Mouse (Mus musculus): ENCODE results near the gene Scfd1.

The Scfd1 gene

DNA sequence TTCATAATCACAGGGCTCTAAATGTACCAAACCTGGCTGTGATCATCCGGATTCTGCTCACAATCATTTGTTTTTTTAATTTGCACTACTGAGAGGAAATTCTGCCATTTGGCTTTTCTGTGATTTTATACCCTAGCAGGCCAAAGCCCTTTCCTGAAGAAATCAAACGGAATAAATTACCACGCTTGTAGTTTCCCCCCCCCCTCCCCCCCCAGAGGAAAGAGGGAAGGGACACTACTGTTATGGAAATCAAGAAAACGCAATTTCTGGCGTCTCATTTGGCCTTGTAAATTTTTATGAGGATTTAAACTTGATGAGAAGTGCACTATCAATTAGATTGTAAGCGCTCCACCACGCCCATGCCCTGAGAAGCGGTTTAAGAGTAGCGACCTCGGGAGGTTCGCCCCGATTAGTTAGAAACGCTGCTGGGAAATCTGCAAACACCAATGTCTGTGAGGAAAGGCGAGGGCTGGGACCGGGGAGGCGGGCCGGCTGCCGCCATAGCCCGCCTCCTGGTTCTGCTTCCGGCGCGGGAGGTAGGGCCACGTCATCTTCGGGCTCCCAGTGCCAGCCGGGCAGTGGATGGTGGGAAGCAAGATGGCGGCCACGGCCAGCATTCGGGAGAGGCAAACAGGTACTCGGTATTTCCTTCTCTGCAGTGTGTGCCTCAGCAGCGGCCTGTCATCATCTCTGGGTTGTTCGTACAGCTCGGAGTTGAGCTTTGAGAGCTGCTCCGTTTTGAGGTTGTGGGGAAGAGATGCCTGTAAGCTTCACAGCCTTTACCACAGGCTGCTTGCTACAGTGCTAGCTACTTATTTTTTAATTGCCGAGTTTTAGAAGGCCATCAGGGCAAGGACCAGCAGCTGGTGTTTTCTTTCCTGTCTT, at the start of gene Scfd1:
Gene Scfd1, plus strand, starts transcription at position 508 of the 885 bp plus-strand sequence.
- peak; percentile 94 to 95 for DNase-seq

DNA sequence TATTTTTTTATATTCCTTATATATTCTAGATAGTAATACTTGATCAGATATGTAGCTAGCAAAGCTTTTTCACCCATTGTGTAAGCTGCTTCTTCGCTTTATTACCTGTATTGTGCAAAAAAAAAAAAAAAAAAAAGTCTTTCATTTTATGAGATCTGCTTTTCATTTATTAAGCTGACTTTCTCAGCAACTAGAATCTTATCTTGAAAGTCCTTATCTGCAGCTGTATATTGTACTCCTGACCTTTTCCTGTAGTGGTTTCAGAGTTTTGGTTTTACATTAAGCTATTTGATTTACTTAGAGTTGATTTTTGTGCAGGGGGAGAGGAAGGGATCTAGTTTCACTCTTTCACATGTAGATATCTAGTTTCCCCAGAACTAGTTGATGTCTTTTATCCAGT, 40.3 kb upstream of the Scfd1 start:
- DNase-seq = no peak

DNA sequence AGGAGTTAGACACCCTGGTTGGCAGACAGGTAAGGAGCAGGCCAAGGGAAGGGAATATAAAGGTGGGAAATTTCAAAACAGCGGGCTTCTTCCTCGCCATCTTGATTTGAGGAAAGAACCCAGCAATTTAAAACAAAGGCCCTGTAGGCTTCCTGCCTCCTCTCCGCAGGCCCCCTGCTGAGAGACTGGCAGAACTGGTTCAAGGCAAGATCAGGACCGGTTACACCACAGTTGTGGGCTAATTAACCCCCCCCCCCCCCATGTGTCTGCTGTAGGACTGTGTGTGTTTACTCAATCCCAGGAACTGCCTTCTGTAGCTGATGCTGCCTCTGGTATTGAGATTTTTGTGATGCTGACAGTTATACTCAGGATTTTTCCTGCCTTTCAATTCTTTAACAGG, 31.2 kb upstream of the Scfd1 start:
- peak; percentile 10 to 40 for DNase-seq

DNA sequence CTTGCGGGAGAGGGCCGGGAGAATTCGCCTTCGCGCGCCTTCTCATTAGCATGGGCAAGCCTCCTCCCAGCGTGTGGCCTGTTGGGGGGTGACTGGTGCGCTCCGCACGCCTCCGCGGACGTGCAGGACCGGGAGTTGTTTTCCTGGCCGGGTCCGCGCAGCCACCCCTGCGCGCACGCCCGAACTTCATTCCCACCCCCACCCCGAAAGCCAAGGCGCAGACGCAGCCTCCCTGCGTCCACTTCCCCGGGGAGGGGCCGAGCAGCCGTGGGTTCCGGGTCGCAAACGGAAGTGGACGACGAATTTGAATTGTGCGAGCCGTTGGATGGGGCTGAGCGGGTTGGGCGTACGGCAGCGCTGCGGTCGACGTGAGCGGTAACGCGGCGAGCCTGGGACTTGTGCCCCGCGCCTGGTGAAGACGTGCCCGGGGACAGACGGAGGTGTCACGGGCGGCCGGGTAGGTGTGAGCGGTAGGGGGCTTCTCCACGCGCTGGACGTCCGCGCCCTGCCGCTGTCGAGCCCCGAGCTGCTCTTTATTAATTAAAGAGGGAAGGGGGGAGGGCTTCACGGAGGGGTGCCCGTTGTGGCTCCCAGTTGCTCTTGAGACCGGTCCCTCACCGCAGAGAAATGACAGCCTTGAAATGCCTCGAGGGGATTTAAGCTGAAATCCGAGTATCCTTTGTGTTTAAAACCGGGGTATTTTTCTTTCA, 29.2 kb upstream of the Scfd1 start, which contains the start of gene G2e3:
Gene G2e3, plus strand, starts transcription at position 74 of the 710 bp plus-strand sequence.
- peak; percentile 91 to 93 for DNase-seq

DNA sequence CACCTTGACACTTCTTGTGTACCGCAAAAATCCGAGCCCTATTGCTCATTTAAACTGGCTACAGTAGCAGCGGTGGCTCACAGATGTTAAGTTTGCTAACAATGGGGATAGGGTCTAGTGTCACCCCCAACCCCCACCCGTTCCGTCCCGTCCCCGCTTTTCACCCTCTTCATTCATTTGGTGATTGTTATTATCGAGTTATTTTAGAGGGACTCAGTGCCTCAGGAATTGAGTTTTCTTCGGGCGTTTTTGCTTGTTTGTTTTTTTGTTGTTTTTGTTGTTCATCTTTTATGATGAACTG, 28.7 kb upstream of the Scfd1 start:
- no peak for DNase-seq

DNA sequence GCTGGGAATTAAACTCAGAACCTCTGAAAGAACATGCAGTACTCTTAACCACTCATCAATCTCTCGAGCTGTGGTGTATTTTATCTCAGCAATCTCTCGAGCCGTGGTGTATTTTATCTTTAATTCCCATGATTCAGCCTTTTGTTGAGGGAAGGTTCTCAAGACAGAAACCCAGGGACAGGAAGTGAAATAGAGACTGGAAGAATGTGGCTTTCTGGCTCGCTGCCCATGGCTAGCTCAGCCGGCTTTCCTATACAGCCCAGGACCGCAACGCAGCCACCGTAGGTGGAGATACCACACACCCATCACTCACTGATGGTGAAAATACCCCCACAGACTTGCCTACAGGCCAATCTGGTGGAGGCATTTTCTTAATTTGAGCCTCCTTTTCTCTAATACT, 22.0 kb upstream of the Scfd1 start:
- no peak for DNase-seq

DNA sequence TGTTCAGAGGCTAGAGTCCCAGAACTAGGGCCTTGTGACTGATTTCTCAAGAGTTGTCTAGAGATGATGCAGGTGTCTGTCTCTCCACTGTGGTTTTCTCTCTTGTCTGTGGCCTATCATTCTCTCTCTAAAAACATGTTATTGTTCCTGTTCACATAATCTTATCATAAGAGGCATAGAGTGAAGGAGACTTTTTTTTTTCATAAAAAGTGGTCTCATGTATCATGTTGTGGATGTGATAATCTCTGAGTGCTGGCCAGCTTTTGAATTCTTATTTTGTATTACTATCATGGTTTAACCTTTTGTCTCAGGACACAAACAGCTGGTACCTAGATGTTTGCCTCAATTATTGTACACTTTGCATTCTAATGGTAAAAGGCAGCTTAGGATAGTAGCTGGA, 16.0 kb upstream of the Scfd1 start:
- no peak for DNase-seq

DNA sequence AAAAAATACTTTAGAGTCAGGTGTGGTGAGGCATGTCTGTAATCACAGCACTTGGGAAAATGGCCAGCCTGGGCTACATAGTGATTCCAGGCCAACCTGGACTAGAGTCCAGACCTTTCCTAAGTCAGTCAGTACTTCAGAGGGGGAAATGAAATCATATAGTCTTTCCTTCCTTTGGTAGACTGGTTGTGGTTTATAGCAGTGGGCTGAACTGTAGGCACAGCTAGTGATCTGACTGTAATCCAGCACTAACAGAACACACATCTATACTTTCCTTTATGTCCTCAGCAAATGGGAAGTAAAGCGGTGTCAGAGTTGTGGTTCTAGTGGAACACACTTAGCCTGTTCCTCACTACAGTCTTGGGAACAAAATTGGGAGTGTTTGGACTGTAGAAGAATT, 14.4 kb upstream of the Scfd1 start:
- no peak for DNase-seq

DNA sequence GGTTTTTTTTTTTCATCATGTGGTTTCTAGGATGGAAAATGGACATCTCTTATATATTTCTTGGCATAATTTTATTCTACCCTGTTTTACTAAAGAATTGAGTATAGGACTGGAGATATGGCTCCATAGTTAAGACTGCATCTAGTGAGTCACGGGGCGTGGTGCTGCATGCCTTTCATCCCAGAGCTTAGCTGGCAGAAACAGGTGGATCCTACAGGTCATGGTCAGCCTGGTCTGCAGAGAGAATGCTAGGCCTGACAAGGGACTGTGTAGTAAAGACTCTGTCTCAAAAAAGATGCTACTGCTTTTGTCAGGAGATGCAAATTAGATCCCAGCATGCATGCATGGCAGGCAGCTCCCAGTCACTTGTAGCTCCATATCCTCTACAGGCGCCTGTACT, 8.8 kb upstream of the Scfd1 start:
- no peak for DNase-seq

DNA sequence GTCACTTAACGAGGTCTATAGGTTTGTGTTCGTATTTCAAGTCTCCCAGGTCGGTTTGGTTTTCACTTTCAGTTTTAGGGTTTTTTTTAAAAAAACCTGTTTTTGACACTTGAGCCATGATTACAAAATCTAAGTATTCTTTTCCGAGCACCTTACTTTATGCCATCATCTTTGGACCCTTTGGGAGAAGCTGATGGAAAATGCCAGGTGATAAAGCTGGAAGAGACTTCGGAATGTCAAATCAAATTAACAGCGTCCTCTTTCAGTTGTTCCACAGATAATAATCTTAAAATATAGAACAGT, 529 bp downstream of the Scfd1 start:
- no peak for DNase-seq

DNA sequence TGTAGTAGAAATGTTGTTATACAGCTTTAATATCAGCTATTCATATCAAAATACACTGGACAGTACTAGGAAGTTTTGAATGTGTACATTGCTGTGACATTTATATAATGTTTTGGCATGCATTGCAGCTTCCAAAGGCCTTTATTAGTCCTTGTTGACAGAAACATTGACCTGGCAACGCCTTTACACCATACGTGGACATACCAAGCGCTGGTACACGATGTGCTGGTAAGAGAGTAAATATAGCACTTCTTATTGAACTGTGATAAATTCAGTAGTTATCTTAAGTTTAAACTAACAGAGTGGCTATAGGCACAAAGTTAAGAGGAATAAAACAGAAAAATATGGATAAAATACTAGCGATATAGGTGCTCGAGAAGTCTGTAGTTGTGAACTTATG, 22.6 kb downstream of the Scfd1 start:
- no peak for DNase-seq

DNA sequence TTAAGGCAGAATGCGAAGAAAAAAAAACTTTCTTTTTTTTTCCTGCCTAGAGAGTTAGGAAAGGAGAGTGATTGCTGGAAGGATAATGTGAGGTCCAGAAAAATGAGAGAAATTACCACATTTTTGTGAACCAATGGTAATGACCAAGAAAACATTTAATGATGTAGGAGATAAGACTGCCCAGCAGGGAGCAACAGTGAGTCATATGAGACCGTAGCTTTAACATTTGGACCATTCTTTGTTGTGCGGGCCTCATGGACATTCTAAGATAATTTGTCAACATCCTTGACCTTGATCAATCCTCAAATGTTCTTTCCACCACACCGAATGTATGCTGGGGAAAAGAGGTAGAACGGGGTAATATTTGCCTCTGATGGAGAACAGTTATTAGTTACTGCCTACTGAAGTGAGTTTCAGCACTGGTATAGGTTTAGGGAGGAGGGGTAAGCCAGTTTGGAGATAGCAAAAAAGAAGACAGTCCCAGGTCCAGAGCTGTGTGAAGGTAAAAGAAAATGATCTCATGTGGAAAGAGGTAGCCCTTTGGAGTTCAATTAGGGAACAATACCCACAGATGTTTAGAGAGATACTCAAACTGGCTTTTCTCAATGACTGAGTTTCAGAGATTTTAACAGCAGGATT, 24.9 kb downstream of the Scfd1 start:
- DNase-seq = no peak

DNA sequence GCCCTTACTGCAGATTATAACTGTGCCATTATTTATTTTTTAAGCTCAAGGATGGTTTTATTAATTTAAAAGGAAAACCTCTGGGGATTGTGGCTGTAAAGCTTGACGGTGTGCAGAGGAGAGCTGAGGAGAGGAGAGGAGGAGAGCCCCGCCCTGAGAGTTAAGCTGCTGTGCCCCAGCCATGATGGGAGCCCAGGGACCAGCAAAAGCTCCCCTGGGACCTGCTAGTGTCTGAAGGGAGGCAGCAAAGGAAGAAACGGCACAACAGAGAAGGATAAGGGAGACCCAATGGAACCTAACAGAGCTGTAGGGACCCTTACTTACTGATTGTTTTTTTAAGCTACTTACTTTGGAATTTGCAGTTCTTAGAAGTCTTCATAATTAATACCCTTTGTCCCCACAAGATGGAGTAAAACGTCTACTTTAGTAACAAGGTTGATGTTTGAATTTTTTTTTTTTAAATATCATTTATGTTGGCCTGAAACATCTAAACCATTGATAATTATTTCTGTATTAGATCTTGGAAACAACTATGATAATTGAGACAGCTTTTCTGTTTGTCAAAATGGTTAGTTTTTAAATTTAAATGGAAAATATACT, 26.8 kb downstream of the Scfd1 start:
- DNase-seq = no peak

DNA sequence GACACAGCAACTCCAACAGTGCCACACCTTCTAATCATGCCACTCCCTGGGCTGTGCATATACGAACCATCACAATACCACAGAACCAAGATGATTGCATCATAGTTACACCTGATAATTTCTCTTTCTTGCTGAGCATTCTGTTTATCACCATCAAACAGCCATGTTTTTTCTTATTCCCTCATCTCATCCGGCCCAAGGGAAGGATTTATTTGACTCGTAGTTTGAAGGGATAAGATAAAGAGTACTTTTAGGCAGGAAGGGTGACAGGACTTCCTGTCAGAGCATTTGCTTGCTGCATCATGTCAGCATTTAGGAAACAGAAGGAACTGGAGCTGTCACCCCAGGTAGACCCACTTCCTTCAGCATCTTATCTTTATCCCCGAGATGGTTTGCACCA, 34.1 kb downstream of the Scfd1 start:
- no peak for DNase-seq

DNA sequence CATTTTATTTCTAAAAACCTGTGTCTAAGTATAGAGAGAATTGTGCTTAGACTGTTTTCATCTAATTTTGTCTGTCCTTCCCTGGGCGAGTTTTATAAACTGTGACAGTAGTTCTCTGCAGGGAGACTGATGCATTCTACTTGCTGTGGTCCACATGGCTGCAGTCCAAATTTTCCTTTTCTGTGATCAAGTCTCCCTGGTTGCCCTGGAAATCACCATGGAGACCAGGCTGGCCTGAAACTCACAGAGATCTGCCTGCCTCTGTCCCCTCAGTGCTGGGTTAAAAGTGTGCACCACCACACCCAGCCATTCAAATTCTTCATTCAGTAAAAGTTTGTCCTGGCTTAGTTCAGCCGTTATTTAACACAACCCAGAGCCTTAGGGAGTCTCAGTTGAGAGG, 60.2 kb downstream of the Scfd1 start:
- no peak for DNase-seq

DNA sequence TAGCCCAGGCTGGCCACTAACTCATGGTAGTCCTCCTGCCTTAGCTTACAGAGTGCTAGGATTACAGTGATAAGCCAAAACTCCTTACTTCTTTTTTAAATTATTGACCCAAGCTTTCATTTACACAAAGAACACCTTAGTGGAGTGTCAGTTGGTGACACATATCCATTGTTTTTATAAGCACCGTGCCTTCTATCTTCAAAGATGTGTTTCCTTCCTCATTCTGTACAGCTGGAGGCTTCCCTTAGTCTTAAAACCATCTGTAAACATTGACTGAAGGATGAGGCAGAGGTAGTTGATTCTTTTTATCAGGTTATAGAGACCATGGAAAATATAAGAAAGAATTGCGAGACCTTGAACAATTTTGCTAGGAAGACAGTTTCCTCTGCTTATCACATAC, 61.0 kb downstream of the Scfd1 start:
- DNase-seq = no peak

DNA sequence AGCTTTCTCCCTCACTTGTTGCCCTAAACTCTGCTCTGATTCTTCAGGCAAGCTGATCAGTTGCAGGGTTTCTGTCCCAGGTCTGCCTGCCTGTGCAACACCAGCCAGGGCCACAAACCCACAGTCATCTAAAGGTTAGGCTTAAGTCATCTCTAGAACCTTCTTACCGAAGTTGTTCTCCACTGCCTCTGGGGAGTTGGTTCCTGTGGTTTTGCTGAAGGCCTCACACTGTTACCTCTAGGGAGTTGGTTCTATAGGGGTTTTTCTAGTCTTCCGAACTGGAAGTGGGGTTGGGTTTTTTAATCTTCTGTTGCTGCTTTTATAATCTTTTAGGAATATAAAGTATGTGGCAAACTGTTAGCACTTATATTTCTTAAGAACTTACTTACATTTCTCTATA, 72.0 kb downstream of the Scfd1 start:
- no peak for DNase-seq

DNA sequence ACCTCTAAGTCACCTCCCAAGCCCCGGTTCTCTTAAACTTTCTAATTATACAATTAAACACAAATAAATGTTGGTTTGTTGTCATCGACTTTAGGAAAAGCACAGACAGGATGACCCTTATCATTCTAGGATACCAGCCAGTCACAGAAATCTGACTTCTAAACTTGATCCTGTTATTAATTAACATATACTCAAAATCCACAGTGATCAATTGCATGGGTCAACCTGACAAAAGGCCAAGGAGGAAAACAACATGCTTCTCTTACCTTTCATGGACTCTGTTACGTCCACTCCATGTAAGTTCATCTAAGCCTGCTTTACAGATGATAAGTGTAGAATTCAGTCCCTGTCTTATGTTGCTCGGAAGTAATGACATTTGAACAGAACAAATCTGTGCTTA, 93.6 kb downstream of the Scfd1 start:
- no peak for DNase-seq

DNA sequence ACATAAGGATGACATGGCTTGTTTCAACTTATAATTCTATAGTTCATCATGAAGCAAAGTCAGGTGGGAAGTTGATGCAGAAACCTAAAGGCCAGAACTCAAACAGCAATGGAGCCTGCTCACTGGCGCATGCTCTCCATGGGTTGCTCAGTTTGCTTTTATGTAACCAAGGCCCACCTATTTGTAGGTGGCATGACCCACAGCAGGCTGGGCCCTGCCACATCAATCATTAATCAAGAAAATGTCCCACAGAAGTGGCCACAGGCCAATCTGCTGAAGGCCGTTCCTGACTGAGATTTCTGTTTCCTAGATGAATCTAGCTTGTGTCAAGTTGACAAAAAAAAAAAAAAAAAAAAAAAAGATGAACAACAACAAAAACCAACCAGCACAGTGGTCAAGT, 103.9 kb downstream of the Scfd1 start:
- DNase-seq = no peak

DNA sequence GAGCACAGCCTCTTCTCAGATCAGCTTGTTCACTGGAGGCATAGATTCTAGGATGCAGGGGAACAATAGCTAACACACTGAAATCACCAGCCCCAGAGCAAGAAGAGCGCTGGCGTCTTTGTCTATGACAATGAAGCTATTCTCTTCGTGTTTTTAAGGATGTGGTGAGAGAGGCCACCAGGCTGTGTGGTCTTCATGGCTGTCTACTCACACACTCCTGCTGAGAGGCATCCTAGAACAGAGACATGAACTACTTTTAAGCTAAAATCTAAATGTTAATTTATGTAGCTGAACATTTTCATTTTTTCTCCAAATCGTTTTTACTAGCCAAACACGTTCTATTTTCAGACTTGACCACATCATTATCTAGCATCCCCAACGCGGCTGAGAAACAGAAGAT, 114.7 kb downstream of the Scfd1 start:
- DNase-seq = no peak

DNA sequence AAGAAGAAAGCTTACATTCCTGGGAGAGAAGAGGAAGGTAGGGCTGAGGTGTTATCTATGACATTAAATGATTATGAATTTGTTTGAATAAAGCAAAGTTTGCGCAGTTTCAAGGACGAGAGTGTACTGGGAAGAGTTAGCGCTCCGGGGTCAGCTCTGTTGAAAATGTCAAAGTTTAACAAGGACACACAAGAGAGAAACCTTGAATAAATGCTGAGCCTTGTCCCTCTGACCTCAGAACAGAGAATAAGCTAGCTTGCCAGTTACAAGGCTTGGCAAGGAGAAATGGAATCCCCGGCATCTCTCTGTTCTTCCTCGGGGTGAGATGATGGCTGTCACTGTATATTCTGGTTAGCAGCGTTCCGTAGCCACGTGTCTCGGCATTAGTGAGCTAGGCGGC, 116.2 kb downstream of the Scfd1 start:
- no peak for DNase-seq

DNA sequence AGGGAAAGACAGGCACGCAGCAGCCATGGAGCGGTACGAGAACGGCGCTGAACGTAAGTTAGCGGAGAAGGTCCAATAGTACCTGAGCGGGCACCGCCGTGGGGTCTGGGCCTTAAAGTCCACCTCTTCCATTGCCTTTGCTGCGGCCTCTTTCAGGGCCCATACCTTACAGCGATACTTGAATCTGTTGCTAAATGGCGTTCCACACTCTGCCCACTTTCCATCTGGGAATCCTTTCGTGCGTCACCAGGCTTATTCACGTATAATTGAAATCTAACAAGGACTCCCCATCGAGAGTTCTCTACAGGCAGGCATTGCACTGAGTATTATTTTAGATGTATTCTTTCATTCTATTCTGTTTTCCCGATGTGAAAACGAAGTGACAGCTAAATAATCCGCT, 117.3 kb downstream of the Scfd1 start:
- no peak for DNase-seq

Data from lung, postnatal 4 days (tissue).